Mouse (Mus musculus) hindbrain, embryonic 13.5 days (tissue): ENCODE measurements around the gene Gm7903. TPM values are rescaled to one million over a fixed set of nuclear protein-coding genes. Genes with fewer than 3 reads are reported as not detected.
"Not testable (repeated sequence)": the region's sequence is repeated elsewhere in the genome, so short reads cannot be mapped to it uniquely, and the experiment has no call there.

ENCODE experiments used
- ATAC-seq: fragments of 200-750 bp; cut with Nextera tagmentation; 2 replicates; pipeline ENCODE4 v1.8.0; 2017; ENCODE audit warnings: moderate TSS enrichment; ENCODE audit not compliant: low FRiP score
- H3K27ac ChIP-seq: fragments of 300-500 bp; sonication (generic); 2 replicates; pipeline ENCODE4 v1.5.1; 2015; ENCODE audit warnings: inconsistent platforms, mild to moderate bottlenecking, moderate library complexity
- H3K27me3 ChIP-seq: fragments of 300-500 bp; sonication (generic); 2 replicates; pipeline ENCODE4 v1.6.1; 2015; ENCODE audit warnings: mild to moderate bottlenecking, inconsistent platforms
- H3K36me3 ChIP-seq: fragments of 300-500 bp; sonication (generic); 2 replicates; pipeline ENCODE4 v1.6.1; 2015; ENCODE audit warnings: mild to moderate bottlenecking, inconsistent platforms
- H3K4me1 ChIP-seq: fragments of 300-500 bp; sonication (generic); replicated peaks from 2 replicates; pipeline ENCODE4 v1.6.1; 2015; ENCODE audit warnings: inconsistent platforms
- H3K4me2 ChIP-seq: fragments of 300-500 bp; sonication (generic); 2 replicates; pipeline ENCODE4 v1.6.1; 2015; ENCODE audit warnings: inconsistent platforms, mild to moderate bottlenecking, moderate library complexity
- H3K4me3 ChIP-seq: fragments of 300-500 bp; sonication (generic); 2 replicates; pipeline ENCODE4 v1.5.1; 2015; ENCODE audit warnings: mild to moderate bottlenecking, inconsistent platforms
- H3K9ac ChIP-seq: fragments of 300-500 bp; sonication (generic); 2 replicates; pipeline ENCODE4 v1.6.1; 2015; ENCODE audit warnings: mild to moderate bottlenecking, inconsistent platforms
- H3K9me3 ChIP-seq: fragments of 300-500 bp; sonication (generic); 2 replicates; pipeline ENCODE4 v1.6.1; 2016; ENCODE audit warnings: inconsistent platforms
- WGBS: fragments of 180-500 bp; shearing (Covaris S2); methylation state at CpG from one replicate; pipeline ENCODE4 v1.1.7; 2015; 5-methylcytosine and 5-hydroxymethylcytosine counted together
- polyA plus RNA-seq: library from polyadenylated mRNA; unstranded; fragments of >200 nt; fragmentation: Nextera tagmentation; extraction: Ambion mirVana; gene quantifications from 2 replicates; pipeline ENCODE4 v1.2.1, GENCODE M21; 2015

The Gm7903 gene
- not detected in 2 replicates for polyA plus RNA-seq

- H3K4me2 ChIP-seq, H3K9ac ChIP-seq, H3K4me3 ChIP-seq, H3K27me3 ChIP-seq, H3K36me3 ChIP-seq, ATAC-seq, H3K9me3 ChIP-seq, H3K4me1 ChIP-seq, H3K27ac ChIP-seq: not testable (repeated sequence)
- WGBS: no CpG with 5 or more reads among the region's 15 CpGs
Measured at GRCm38 (mm10) chrX:135433535-135433934, at the start of gene Gm7903. Gene Gm7903, plus strand, starts transcription at chrX:135433835.

GRCm38 (mm10) chrX:135403578-135403977, 30.1 kb upstream of the Gm7903 start:
- not testable (repeated sequence) for H3K36me3 ChIP-seq, H3K9me3 ChIP-seq, H3K4me3 ChIP-seq, H3K27me3 ChIP-seq, H3K27ac ChIP-seq, H3K9ac ChIP-seq, ATAC-seq, H3K4me2 ChIP-seq, H3K4me1 ChIP-seq
- no CpG with 5 or more reads among the region's 3 CpGs for WGBS

GRCm38 (mm10) chrX:135421203-135421602, 12.4 kb upstream of the Gm7903 start:
- ATAC-seq, H3K9me3 ChIP-seq, H3K36me3 ChIP-seq, H3K9ac ChIP-seq, H3K4me3 ChIP-seq, H3K4me1 ChIP-seq, H3K27me3 ChIP-seq, H3K27ac ChIP-seq, H3K4me2 ChIP-seq: not testable (repeated sequence)
- WGBS: 45% methylated on average over 4 of the region's 7 CpGs

GRCm38 (mm10) chrX:135421824-135422223, 11.8 kb upstream of the Gm7903 start:
- H3K9ac ChIP-seq, H3K27ac ChIP-seq, H3K27me3 ChIP-seq, ATAC-seq, H3K36me3 ChIP-seq, H3K4me2 ChIP-seq, H3K9me3 ChIP-seq, H3K4me3 ChIP-seq, H3K4me1 ChIP-seq: not testable (repeated sequence)

GRCm38 (mm10) chrX:135422473-135422872, 11.2 kb upstream of the Gm7903 start:
- not testable (repeated sequence) for H3K9me3 ChIP-seq, H3K27me3 ChIP-seq, H3K27ac ChIP-seq, H3K4me1 ChIP-seq, H3K4me3 ChIP-seq, H3K36me3 ChIP-seq, H3K4me2 ChIP-seq, H3K9ac ChIP-seq, ATAC-seq
- WGBS: no CpG with 5 or more reads among the region's 4 CpGs

- H3K27me3 ChIP-seq, ATAC-seq, H3K9me3 ChIP-seq, H3K36me3 ChIP-seq, H3K4me3 ChIP-seq, H3K9ac ChIP-seq, H3K4me1 ChIP-seq, H3K27ac ChIP-seq, H3K4me2 ChIP-seq: not testable (repeated sequence)
- no CpG with 5 or more reads among the region's 3 CpGs for WGBS
Measured at GRCm38 (mm10) chrX:135464160-135464559, 30.5 kb downstream of the Gm7903 start.

GRCm38 (mm10) chrX:135481902-135482301, 48.3 kb downstream of the Gm7903 start:
- H3K4me1 ChIP-seq, H3K36me3 ChIP-seq, H3K27me3 ChIP-seq, H3K4me3 ChIP-seq, H3K4me2 ChIP-seq, ATAC-seq, H3K9me3 ChIP-seq, H3K27ac ChIP-seq, H3K9ac ChIP-seq: not testable (repeated sequence)
- WGBS: no CpG with 5 or more reads among the region's 6 CpGs

GRCm38 (mm10) chrX:135483183-135483582, 49.5 kb downstream of the Gm7903 start:
- not testable (repeated sequence) for H3K27ac ChIP-seq, H3K9ac ChIP-seq, H3K27me3 ChIP-seq, H3K4me3 ChIP-seq, ATAC-seq, H3K4me2 ChIP-seq, H3K36me3 ChIP-seq, H3K4me1 ChIP-seq, H3K9me3 ChIP-seq
- no CpG with 5 or more reads among the region's 3 CpGs for WGBS

Other genes with a start within 250 kb of the Gm7903 start
- gene Tceal6, start 223.1 kb upstream of the Gm7903 start, polyA plus RNA-seq: 28.1 and 29.9 TPM in 2 replicates
- gene Pramel3, start 131.5 kb upstream of the Gm7903 start, polyA plus RNA-seq: not detected in 2 replicates
- 0.06 TPM in 1 of 2 replicates, not detected in the other for gene Gm5128, start 60.6 kb upstream of the Gm7903 start, polyA plus RNA-seq
- gene AV320801, start 60.8 kb downstream of the Gm7903 start, polyA plus RNA-seq: not detected in 2 replicates
- not detected in 2 replicates for gene Nxf7, start 164.9 kb downstream of the Gm7903 start, polyA plus RNA-seq
- gene Prame, start 193.9 kb downstream of the Gm7903 start, polyA plus RNA-seq: not detected in 2 replicates